Mouse (Mus musculus) T-helper 17 cell (primary cell): Measurements from ENCODE around the gene Lrrc56.

Source experiments
- in situ Hi-C, 2 experiments: fragments of 300-600 bp; cut with MboI, MseI; formaldehyde crosslinking; loops; 1 replicate in 1 of 2; 2 replicates in 1 of 2; pipeline ENCODE4 v1.15.1; 2025; ENCODE audit warnings: high pct_unique_total_duplicates in 2 of 2

Lrrc56 gene

GRCm38 (mm10) chr7:141193948-141194347, at the start of gene Lrrc56, which contains the start of gene Hras:
Gene Lrrc56 (plus strand): TSS chr7:141194157.
Gene Hras (minus strand): TSS chr7:141194005.
- in situ Hi-C loops, result no loop called here

GRCm38 (mm10) chr7:141144650-141145049, 49.3 kb upstream of the Lrrc56 start:
- in situ Hi-C loops, result no loop called here

- in situ Hi-C loops, result no loop called here
These were observed 48.6 kb upstream of the Lrrc56 start for GRCm38 (mm10) chr7:141145403-141145802.

GRCm38 (mm10) chr7:141146043-141146595, 47.8 kb upstream of the Lrrc56 start:
- in situ Hi-C loops, result no loop called here

- in situ Hi-C loops, result no loop called here
These were observed 46.9 kb upstream of the Lrrc56 start for GRCm38 (mm10) chr7:141147044-141147443.

GRCm38 (mm10) chr7:141148639-141149038, 45.3 kb upstream of the Lrrc56 start:
- in situ Hi-C loops, result no loop called here

- in situ Hi-C loops, result no loop called here
These were observed 38.6 kb upstream of the Lrrc56 start for GRCm38 (mm10) chr7:141155362-141155761.

GRCm38 (mm10) chr7:141164397-141164796, 29.6 kb upstream of the Lrrc56 start:
- in situ Hi-C loops, result loop anchor here in 1 of 2 experiments (10.0 kb wide), 1 partner anchor 840 kb away; the partner anchor contains the start of gene Olfr525

GRCm38 (mm10) chr7:141164850-141165249, 29.1 kb upstream of the Lrrc56 start:
- in situ Hi-C loops, result loop anchor here in 1 of 2 experiments (5.0 to 10.0 kb wide), 2 partner anchors 33 to 840 kb away; partner anchors contain the start of gene Olfr525

- in situ Hi-C loops, result loop anchor here in 1 of 2 experiments (5.0 to 10.0 kb wide), 2 partner anchors 36 to 843 kb away; partner anchors contain the start of gene Olfr525
These were observed 25.9 kb upstream of the Lrrc56 start for GRCm38 (mm10) chr7:141167901-141168517.

GRCm38 (mm10) chr7:141168518-141168953, 25.4 kb upstream of the Lrrc56 start:
- in situ Hi-C loops, result loop anchor here in 1 of 2 experiments (5.0 to 10.0 kb wide), 2 partner anchors 36 to 844 kb away; partner anchors contain the start of gene Olfr525

- in situ Hi-C loops, result loop anchor here in 1 of 2 experiments (5.0 to 10.0 kb wide), 2 partner anchors 37 to 844 kb away; partner anchors contain the start of gene Olfr525
These were observed 24.7 kb upstream of the Lrrc56 start for GRCm38 (mm10) chr7:141169300-141169699.

GRCm38 (mm10) chr7:141169866-141170265, 24.1 kb upstream of the Lrrc56 start:
- in situ Hi-C loops, result loop anchor here (5.0 to 10.0 kb wide), 7 partner anchors 38 to 1195 kb away; partner anchors contain the start of genes 6430531B16Rik (in 1 of the 2), B4galnt4 (in 1 of the 2) and Olfr525 (in 1 of the 2)

- in situ Hi-C loops, result loop anchor here (5.0 to 10.0 kb wide), 5 partner anchors 75 to 1198 kb away; partner anchors contain the start of genes 6430531B16Rik (in 1 of the 2) and B4galnt4 (in 1 of the 2)
These were observed 21.6 kb upstream of the Lrrc56 start, which contains the start of gene Rnh1 for GRCm38 (mm10) chr7:141172116-141173006. Gene Rnh1 (minus strand): TSS chr7:141172857.

GRCm38 (mm10) chr7:141173323-141173850, 20.6 kb upstream of the Lrrc56 start:
- in situ Hi-C loops, result loop anchor here (5.0 to 10.0 kb wide), 5 partner anchors 76 to 1199 kb away; partner anchors contain the start of genes 6430531B16Rik (in 1 of the 2) and B4galnt4 (in 1 of the 2)

GRCm38 (mm10) chr7:141175068-141175467, 18.9 kb upstream of the Lrrc56 start:
- in situ Hi-C loops, result loop anchor here (5.0 to 10.0 kb wide), 5 partner anchors 83 to 1200 kb away; partner anchors contain the start of genes 6430531B16Rik (in 1 of the 2), B4galnt4 (in 1 of the 2), Gm45717 (in 1 of the 2) and Ifitm2 (in 1 of the 2)

GRCm38 (mm10) chr7:141176173-141176572, 17.8 kb upstream of the Lrrc56 start:
- in situ Hi-C loops, result loop anchor here (5.0 to 10.0 kb wide), 5 partner anchors 84 to 1201 kb away; partner anchors contain the start of genes 6430531B16Rik (in 1 of the 2), B4galnt4 (in 1 of the 2), Gm45717 (in 1 of the 2) and Ifitm2 (in 1 of the 2)

GRCm38 (mm10) chr7:141188194-141188593, 5.8 kb upstream of the Lrrc56 start:
- in situ Hi-C loops, result loop anchor here in 1 of 2 experiments (5.0 kb wide), 1 partner anchor 346 kb away; no protein-coding TSS in a partner anchor

- in situ Hi-C loops, result loop anchor here in 1 of 2 experiments (5.0 kb wide), 1 partner anchor 346 kb away; no protein-coding TSS in a partner anchor
These were observed 5.2 kb upstream of the Lrrc56 start for GRCm38 (mm10) chr7:141188733-141189132.

GRCm38 (mm10) chr7:141190220-141190619, 3.7 kb upstream of the Lrrc56 start:
- in situ Hi-C loops, result no loop called here
